10 mouse cellular contexts compared by ENCODE assay signal in genomic region chr4:101584524-101585454, GRCm38 (mm10).
DNase-seq lines count a peak whose midpoint lies in the region; ATAC-seq lines count a peak whose summit lies in the region.
"Had no signal": no experiment of that assay in that cellular context is flagged by ENCODE, and none has a peak within 500 bp of the region (broad histone marks: within the 10 kb centered on the region; RNA-seq: fewer than 3 reads in every experiment).

No protein-coding gene starts in this region.

- peak; percentile 27 for DNase-seq in left cerebral cortex, postnatal 4 days
- DNase-seq in left cerebral cortex, adult 18-20 months (ENCODE audit: low spot score in 2 of 2), result no peak
- peak; percentile 9 for DNase-seq in embryonic facial prominence, embryonic 14.5 days (ENCODE audit: low spot score)
- DNase-seq in retina, postnatal 7 days (ENCODE audit: low read depth, low spot score), result peak; percentile 25
- no peak for DNase-seq in spleen, adult 18-20 months
- no peak for DNase-seq in gastrocnemius, adult 18-20 months (ENCODE audit: low spot score)
- no peak for DNase-seq in lung, postnatal 36 days
- DNase-seq: kidney, postnatal 25 days had no signal

- no peak for ATAC-seq in embryonic facial prominence, embryonic 14.5 days (ENCODE audit: low read depth)
- peak; percentile 68 for ATAC-seq in inflammation-experienced regulatory T-cells, adult 6 months

- no peak overlapping the region for H3K4me2 ChIP-seq in embryonic facial prominence, embryonic 14.5 days (ENCODE audit: low read depth, low read length)
- H3K4me2 ChIP-seq: liver, embryonic 15.5 days had no signal

- no peaks in the 10 kb centered on the region for H3K4me1 ChIP-seq in embryonic facial prominence, embryonic 14.5 days (ENCODE audit: control insufficient read depth, insufficient read depth, low read length)
- H3K4me1 ChIP-seq: liver, embryonic 15.5 days had no signal

- intact Hi-C loops in left cerebral cortex, postnatal 4 days (cut with DNase I), result no loop called here

- no peaks in the 10 kb centered on the region for H3K27me3 ChIP-seq in embryonic facial prominence, embryonic 14.5 days (replicated peaks; ENCODE audit: control insufficient read depth, insufficient read depth, low read length)
- H3K27me3 ChIP-seq: liver, embryonic 15.5 days had no signal

- WGBS in embryonic facial prominence, embryonic 14.5 days, result 61% methylated on average over 19 of the region's 19 CpGs

- H3K9ac ChIP-seq in embryonic facial prominence, embryonic 14.5 days (ENCODE audit: low read depth, low read length), result no peak overlapping the region
- H3K9ac ChIP-seq: liver, embryonic 15.5 days had no signal

- no peak overlapping the region for H3K27ac ChIP-seq in embryonic facial prominence, embryonic 14.5 days (replicated peaks; ENCODE audit: low read depth, low read length)
- H3K27ac ChIP-seq: liver, embryonic 15.5 days had no signal

- H3K4me3 ChIP-seq in embryonic facial prominence, embryonic 14.5 days (ENCODE audit: low read depth, low read length), result no peak overlapping the region
- H3K4me3 ChIP-seq: liver, embryonic 15.5 days had no signal

- H3K9me3 ChIP-seq in embryonic facial prominence, embryonic 14.5 days (ENCODE audit: control insufficient read depth, low read length), result no peaks in the 10 kb centered on the region
- H3K9me3 ChIP-seq: liver, embryonic 15.5 days had no signal

- H3K36me3 ChIP-seq in embryonic facial prominence, embryonic 14.5 days (ENCODE audit: control insufficient read depth, insufficient read depth, low read length), result no peaks in the 10 kb centered on the region
- H3K36me3 ChIP-seq: liver, embryonic 15.5 days had no signal

Comparison
In these comparisons a context has a peak if more than half of its experiments do, and no peak if none do; other contexts are left out.
1. DNase-seq: peak in left cerebral cortex, postnatal 4 days (single experiment), embryonic facial prominence, embryonic 14.5 days (single experiment) and retina, postnatal 7 days (single experiment); none in left cerebral cortex, adult 18-20 months (0 of 2), spleen, adult 18-20 months (0 of 2), gastrocnemius, adult 18-20 months (single experiment) and lung, postnatal 36 days (single experiment).